Mouse (Mus musculus): ENCODE results near the gene Grb10.

GRCm38 (mm10) chr11:11930527-11930926 is 108.0 kb downstream of the Grb10 start:
- TF ChIP-seq CTCF (IDR thresholded peaks at IDR 0.05; ENCODE audit: low read depth, low read length) (no peak), POLR2A (IDR thresholded peaks at IDR 0.05; ENCODE audit: extremely low read depth, insufficient read depth, low read length) (no peak)

Measured in liver, adult 2 months (tissue).